Mouse (Mus musculus): ENCODE measurements at regions not wholly inside any gene's neighbourhood (a gene's known extent, or its start where the extent isn't known, plus 50 kb on each side); places are given as distances from the start of the nearest gene placed in this dataset.

- TF ChIP-seq CTCF (IDR thresholded peaks at IDR 0.05; ENCODE audit: extremely low read depth, insufficient read length, insufficient replicate concordance, low read depth, low read length) = no peak
- no peak for TF ChIP-seq POLR2A (IDR thresholded peaks at IDR 0.05; ENCODE audit: low read depth, low read length)
These were observed 314.2 kb upstream of the 2610301B20Rik start for GRCm38 (mm10) chr4:10560078-10560477.
